Mouse (Mus musculus) liver, embryonic 15.5 days (tissue): ENCODE results near the gene Kank3. TPM values are rescaled to one million over a fixed set of nuclear protein-coding genes. Genes with fewer than 3 reads are reported as not detected.

Experiments
- ATAC-seq: fragments of 200-750 bp; cut with Nextera tagmentation; 2 replicates; pipeline ENCODE4 v1.8.0; 2017; ENCODE audit warnings: moderate number of reproducible peaks, mild to moderate bottlenecking, moderate library complexity; ENCODE audit not compliant: insufficient read depth
- H3K27ac ChIP-seq: fragments of 300-500 bp; sonication (generic); replicated peaks from 2 replicates; pipeline ENCODE4 v1.5.1; 2015; ENCODE audit warnings: mild to moderate bottlenecking, inconsistent platforms
- H3K27me3 ChIP-seq: fragments of 300-500 bp; sonication (generic); 2 replicates; pipeline ENCODE4 v1.6.1; 2015; ENCODE audit warnings: mild to moderate bottlenecking, inconsistent platforms
- H3K36me3 ChIP-seq: fragments of 300-500 bp; sonication (generic); replicated peaks from 2 replicates; pipeline ENCODE4 v1.6.1; 2015; ENCODE audit warnings: moderate library complexity, mild to moderate bottlenecking, inconsistent platforms
- H3K4me1 ChIP-seq: fragments of 300-500 bp; sonication (generic); replicated peaks from 2 replicates; pipeline ENCODE4 v1.6.1; 2015; ENCODE audit warnings: inconsistent platforms
- H3K4me2 ChIP-seq: fragments of 300-500 bp; sonication (generic); 2 replicates; pipeline ENCODE4 v1.6.1; 2015; ENCODE audit warnings: moderate library complexity, mild to moderate bottlenecking, inconsistent platforms
- H3K4me3 ChIP-seq: fragments of 300-500 bp; sonication (generic); replicated peaks from 2 replicates; pipeline ENCODE4 v1.5.1; 2015; ENCODE audit warnings: mild to moderate bottlenecking, inconsistent platforms
- H3K9ac ChIP-seq: fragments of 300-500 bp; sonication (generic); 2 replicates; pipeline ENCODE4 v1.6.1; 2015; ENCODE audit warnings: moderate library complexity, mild to moderate bottlenecking, inconsistent platforms
- H3K9me3 ChIP-seq: fragments of 300-500 bp; sonication (generic); replicated peaks from 2 replicates; pipeline ENCODE4 v1.6.1; 2016; ENCODE audit warnings: inconsistent platforms
- WGBS: fragments of 180-500 bp; shearing (Covaris S2); methylation state at CpG from one replicate; pipeline ENCODE4 v1.1.7; 2015; ENCODE audit warnings: mixed read lengths; ENCODE audit not compliant: insufficient replicate concordance; 5-methylcytosine and 5-hydroxymethylcytosine counted together
- polyA plus RNA-seq: library from polyadenylated mRNA; unstranded; fragments of >200 nt; fragmentation: Nextera tagmentation; extraction: Ambion mirVana; gene quantifications from 2 replicates; pipeline ENCODE4 v1.2.1, GENCODE M21; 2015

Gene Kank3
- polyA plus RNA-seq, 1 experiment from 2014 or later, result 10.4 TPM

DNA sequence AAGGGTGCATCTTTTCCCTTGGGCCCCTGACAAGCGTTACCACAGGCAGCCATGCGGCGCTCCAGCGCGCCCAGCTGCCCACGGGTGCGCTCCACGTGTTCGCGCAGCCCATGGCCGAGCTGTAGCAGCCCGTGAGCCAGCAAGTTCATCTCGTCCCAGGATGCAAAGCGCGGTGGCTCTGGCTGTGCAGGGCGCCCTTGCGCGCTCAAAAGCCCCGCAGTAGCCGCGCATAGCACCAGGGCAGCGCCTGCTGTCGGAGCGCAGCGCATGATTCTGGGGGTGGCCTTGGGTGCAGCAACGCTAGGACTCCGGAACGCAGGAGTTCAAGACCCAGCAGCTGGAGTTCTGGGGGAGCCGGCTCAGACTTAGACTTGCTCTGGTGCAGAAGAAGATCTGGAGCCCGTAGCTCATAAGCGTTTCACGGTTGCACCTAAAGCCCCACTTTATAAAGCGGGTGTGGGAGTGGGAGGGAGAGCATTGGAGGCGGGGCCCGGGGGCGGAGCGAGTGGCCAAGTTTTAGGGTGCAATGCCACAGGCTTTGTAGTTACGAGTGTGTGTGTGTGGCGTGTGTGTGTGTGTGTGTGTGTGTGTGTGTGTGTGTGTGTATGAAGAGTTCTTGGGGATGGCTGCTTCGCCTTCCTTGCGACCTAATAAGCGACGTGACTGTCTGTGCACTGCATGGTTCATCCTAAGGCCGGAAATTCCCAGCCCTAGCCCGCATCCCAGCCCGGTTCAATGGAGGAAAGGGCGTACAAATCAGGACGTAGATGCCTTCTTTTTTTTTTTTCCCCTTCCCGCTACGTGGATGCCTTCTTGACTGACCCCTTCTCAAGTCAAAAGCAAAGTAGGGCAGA lies 29.0 kb upstream of the Kank3 start, which contains the start of gene Angptl4:
TSS of gene Angptl4 (minus strand) at position 707 of the 854 bp plus-strand sequence.
- ATAC-seq, result peak; percentile 77

DNA sequence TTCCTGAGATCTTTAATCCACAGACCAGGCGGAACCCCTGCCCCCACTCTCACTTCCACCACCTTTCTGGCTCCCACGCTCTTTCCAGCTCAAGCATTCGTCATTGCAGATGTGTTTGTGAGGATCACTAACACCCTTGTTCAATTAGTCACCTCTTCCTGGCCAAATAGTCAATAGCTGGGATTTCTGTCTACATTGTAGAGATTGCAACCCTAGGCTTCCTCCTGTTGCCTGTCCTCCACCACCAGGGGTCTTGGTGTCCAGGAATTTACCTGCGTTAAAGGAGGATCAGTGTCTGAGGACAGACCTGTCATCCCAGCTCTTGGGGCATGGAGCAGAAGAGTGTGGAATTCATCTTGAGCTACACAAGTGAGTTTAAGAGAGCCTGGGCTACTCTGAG lies 28.3 kb upstream of the Kank3 start:
- no peak for ATAC-seq
- Histone ChIP-seq H3K4me2 (peak overlapping the region; percentile 91), H3K4me3 (peak overlapping the region; percentile 63), H3K27ac (0 out of 2 replicates have a peak overlapping the region, but pooled peaks have one; percentile 77), H3K4me1 (peaks cover 52% of the 10 kb centered on the region), H3K36me3 (peaks cover 16% of the 10 kb centered on the region), H3K27me3 (peaks cover 12% of the 10 kb centered on the region), H3K9me3 (no peaks in the 10 kb centered on the region), H3K9ac (0 out of 2 replicates have a peak overlapping the region, but pooled peaks have one; percentile 58)
- WGBS, result 41% methylated on average over 4 of the region's 4 CpGs

More for the DNA sequence above, 29.0 kb upstream of the Kank3 start, which contains the start of gene Angptl4:
- peaks cover 12% of the 10 kb centered on the region for H3K27me3 ChIP-seq
- H3K27ac ChIP-seq, result peak within 1 kb of the TSS; percentile 77
- peaks cover 52% of the 10 kb centered on the region for H3K4me1 ChIP-seq
- under 1% methylated on average over 50 of the region's 50 CpGs for WGBS
- H3K4me2 ChIP-seq, result peak within 1 kb of the TSS; percentile 91
- peaks cover 21% of the 10 kb centered on the region for H3K36me3 ChIP-seq
- H3K9ac ChIP-seq, result peak within 1 kb of the TSS; percentile 58
- no peaks in the 10 kb centered on the region for H3K9me3 ChIP-seq
- peak within 1 kb of the TSS; percentile 63 for H3K4me3 ChIP-seq

DNA sequence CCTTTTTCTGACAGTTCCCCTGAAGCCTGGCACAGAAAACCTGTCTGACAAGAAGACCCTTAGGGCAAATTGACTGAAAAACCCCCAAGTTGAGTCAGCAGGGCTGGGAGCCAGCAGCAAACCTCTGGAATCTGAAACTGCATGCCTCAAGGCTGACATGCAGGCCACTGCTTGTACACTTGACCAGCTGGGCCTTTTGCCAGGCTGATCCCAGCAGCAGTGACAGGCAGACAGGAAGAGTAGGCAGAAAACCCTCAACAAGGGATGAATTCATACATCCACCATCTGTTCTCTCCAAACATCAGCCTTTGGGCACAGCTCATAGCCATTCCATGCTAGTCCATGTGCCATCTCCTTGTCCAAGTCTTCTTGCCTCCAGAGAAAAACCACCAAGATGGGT lies 26.9 kb upstream of the Kank3 start:
- peaks cover 4% of the 10 kb centered on the region; the same call in 1 of the 2 replicates for H3K36me3 ChIP-seq
- peaks cover 46% of the 10 kb centered on the region for H3K4me1 ChIP-seq
- no peak overlapping the region for H3K4me3 ChIP-seq
- H3K9ac ChIP-seq, result no peak overlapping the region
- H3K4me2 ChIP-seq, result no peak overlapping the region
- ATAC-seq, result no peak
- no peak overlapping the region for H3K27ac ChIP-seq
- peaks cover 12% of the 10 kb centered on the region for H3K27me3 ChIP-seq
- H3K9me3 ChIP-seq, result no peaks in the 10 kb centered on the region

DNA sequence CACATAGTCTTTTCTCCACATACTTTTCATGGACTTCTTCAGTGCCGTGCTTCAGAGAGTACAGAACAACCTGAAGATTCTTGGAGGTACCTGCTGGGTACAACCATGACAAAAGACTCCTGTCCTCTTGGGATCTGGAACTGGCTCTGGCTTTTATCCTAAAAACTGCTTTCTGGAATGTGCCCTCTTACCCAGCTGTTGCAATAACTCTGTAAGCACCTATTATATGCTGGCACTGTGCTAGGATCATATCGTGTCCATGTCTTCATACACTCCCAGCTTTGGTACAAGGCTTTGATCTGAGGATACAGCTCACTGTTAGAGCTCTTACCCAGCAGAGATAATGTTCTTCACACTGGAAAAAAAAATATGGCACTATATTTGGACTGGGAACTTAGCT lies 25.4 kb upstream of the Kank3 start:
- no peak overlapping the region for H3K9ac ChIP-seq
- H3K4me2 ChIP-seq, result no peak overlapping the region
- peaks cover 12% of the 10 kb centered on the region for H3K27me3 ChIP-seq
- H3K4me3 ChIP-seq, result no peak overlapping the region
- H3K27ac ChIP-seq, result no peak overlapping the region
- H3K4me1 ChIP-seq, result peaks cover 33% of the 10 kb centered on the region
- H3K9me3 ChIP-seq, result no peaks in the 10 kb centered on the region
- no peaks in the 10 kb centered on the region for H3K36me3 ChIP-seq
- ATAC-seq, result no peak
- 58% methylated on average over 2 of the region's 2 CpGs for WGBS

DNA sequence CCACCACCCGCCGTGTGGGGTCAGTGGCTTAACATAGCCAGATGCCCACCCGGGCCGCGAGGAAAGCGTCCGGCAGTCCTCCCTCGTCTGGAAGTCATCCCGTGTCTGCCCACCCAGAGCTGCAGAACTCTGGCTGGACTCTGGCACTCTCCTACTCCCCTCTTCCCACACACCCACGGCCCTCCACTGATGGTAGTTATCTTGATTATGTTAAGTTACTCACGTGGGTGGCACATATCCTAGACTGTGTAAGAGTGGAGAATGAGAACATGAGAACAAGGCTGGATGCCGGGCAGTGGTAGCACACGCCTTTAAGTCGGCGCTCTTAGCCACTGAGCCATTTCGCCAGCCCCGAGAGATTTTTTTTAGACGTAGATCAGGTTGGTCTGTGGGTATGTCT lies 23.9 kb upstream of the Kank3 start:
- no peak for ATAC-seq

DNA sequence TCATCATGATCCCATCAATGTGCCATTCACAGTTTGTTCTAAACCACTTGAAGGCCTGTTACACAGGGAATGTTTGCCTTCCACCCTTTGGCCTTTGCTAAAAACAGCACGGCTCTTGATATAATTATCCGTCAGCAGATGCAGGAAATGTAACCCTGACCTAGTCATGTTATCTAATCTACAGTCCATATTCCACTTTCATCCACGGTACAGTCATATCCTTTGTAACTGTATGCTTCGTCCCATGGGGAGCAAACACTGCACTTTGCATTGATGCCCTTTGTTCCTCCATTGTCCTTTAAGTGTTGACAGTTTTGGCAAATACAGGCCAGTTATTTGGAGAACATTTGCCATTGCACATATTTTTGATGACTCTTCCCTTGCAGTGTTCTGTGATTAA lies 21.6 kb upstream of the Kank3 start:
- no peak overlapping the region for H3K9ac ChIP-seq
- WGBS, result 18% methylated on average over 4 of the region's 4 CpGs

More for the DNA sequence above, 23.9 kb upstream of the Kank3 start:
- no peaks in the 10 kb centered on the region for H3K36me3 ChIP-seq
- peaks cover 19% of the 10 kb centered on the region for H3K4me1 ChIP-seq
- H3K27ac ChIP-seq, result no peak overlapping the region
- H3K4me2 ChIP-seq, result no peak overlapping the region
- 76% methylated on average over 18 of the region's 18 CpGs for WGBS
- H3K27me3 ChIP-seq, result peaks cover 12% of the 10 kb centered on the region
- H3K9me3 ChIP-seq, result no peaks in the 10 kb centered on the region
- H3K4me3 ChIP-seq, result no peak overlapping the region
- H3K9ac ChIP-seq, result no peak overlapping the region

DNA sequence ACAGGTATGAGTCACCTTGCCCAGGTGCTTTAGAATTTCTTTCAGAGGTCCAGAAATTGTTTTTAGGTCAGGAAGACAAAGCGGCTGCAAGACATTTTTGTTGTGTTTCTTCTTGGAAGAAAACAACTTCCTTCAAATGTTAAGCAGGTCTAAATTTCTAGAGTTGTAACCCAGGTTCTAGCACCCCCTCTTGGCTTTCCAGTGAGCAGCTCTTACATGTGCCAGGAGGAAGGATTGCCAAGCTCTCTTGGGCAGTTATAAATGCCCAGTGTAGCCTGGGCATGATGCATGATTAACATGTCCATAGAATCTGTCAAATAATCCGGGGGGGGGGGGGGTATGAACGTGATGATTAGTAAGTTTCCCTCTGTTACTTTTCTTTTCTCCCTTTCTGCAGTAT lies 12.0 kb upstream of the Kank3 start:
- H3K9ac ChIP-seq, result no peak overlapping the region
- no peaks in the 10 kb centered on the region; the same call in 1 of the 2 replicates for H3K4me1 ChIP-seq
- no peak for ATAC-seq
- no peaks in the 10 kb centered on the region; the same call in 1 of the 2 replicates for H3K27me3 ChIP-seq
- no peak overlapping the region for H3K4me3 ChIP-seq
- 49% methylated on average over 3 of the region's 3 CpGs for WGBS
- no peak overlapping the region for H3K27ac ChIP-seq
- no peak overlapping the region for H3K4me2 ChIP-seq
- no peaks in the 10 kb centered on the region for H3K36me3 ChIP-seq
- H3K9me3 ChIP-seq, result no peaks in the 10 kb centered on the region

More for the DNA sequence above, 21.6 kb upstream of the Kank3 start:
- 0 out of 2 replicates have a peak, but pooled peaks cover 2% of the 10 kb centered on the region for H3K4me1 ChIP-seq
- H3K4me2 ChIP-seq, result no peak overlapping the region
- H3K36me3 ChIP-seq, result no peaks in the 10 kb centered on the region
- no peak overlapping the region for H3K4me3 ChIP-seq
- H3K9me3 ChIP-seq, result no peaks in the 10 kb centered on the region
- H3K27me3 ChIP-seq, result peaks cover 6% of the 10 kb centered on the region
- H3K27ac ChIP-seq, result no peak overlapping the region
- ATAC-seq, result peak; percentile 60

DNA sequence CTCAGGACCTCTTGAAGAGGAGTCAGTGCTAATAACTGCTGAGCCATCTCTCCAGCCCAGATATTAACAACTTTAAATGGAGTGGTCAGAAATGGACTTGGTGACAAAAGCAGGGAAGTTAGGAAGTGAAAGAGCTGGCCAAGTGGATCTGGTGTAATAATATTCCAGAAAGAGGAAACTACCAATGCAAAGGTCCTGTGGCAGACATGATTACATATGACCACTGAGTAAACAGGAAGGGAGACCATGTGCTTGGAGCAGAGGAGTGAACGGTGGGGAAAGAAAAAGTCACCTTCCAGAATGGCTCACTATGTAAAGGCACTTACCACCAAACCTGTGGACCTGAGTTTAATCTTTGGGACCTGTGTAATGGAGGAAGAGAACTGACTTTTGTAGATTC lies 11.0 kb upstream of the Kank3 start:
- peaks cover 2% of the 10 kb centered on the region for H3K4me1 ChIP-seq
- no peak overlapping the region for H3K4me3 ChIP-seq
- no peak overlapping the region for H3K27ac ChIP-seq
- H3K9me3 ChIP-seq, result no peaks in the 10 kb centered on the region
- no peaks in the 10 kb centered on the region; the same call in 1 of the 2 replicates for H3K27me3 ChIP-seq
- WGBS, result 21% methylated on average over 1 of the region's 1 CpGs
- ATAC-seq, result no peak
- no peak overlapping the region for H3K9ac ChIP-seq
- H3K4me2 ChIP-seq, result no peak overlapping the region
- H3K36me3 ChIP-seq, result no peaks in the 10 kb centered on the region

DNA sequence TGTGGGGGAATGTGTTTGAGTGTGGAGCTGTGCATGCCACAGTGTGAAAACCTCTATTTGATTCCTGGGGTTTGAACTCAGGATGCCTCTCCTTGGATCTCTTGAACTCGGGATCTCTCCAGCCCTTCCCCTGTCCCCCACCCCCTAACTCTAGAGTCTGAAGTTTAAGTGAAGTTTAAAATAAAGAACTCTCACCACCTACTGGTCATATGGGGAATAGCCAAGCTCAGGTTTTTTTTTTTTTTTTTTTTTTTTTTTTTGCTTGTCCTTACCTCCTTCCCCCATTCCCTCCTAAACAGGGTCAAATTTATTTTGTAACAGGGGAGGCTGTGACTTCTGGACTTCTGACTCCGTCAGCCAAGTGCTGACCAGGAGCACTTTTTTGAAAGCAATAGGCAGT lies 8.1 kb upstream of the Kank3 start:
- H3K4me2 ChIP-seq, result no peak overlapping the region
- ATAC-seq, result no peak
- WGBS, result 1% methylated on average over 2 of the region's 2 CpGs
- no peak overlapping the region for H3K4me3 ChIP-seq
- no peak overlapping the region for H3K27ac ChIP-seq
- H3K9ac ChIP-seq, result no peak overlapping the region
- no peaks in the 10 kb centered on the region for H3K36me3 ChIP-seq
- H3K27me3 ChIP-seq, result no peaks in the 10 kb centered on the region
- H3K9me3 ChIP-seq, result no peaks in the 10 kb centered on the region
- peaks cover 7% of the 10 kb centered on the region for H3K4me1 ChIP-seq

DNA sequence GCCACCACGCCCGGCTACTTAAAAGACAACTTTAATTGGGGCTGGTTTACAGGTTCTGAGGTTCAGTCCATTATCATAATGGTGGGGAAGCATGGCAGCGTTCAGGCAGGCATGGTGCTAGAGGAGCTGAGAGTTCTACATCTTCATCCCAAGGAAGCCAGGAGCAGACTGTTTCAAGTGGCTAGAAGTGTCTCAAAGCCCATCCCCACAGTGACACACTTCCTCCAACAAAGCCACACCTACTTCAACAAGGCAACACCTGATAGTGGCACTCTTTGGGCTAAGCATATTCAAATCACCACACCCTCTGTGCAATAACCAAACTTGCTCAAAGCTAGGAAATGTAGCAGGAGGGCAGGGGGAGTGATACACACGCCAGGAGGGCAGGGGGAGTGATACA lies 6.1 kb upstream of the Kank3 start:
- Histone ChIP-seq H3K4me1 (peaks cover 7% of the 10 kb centered on the region), H3K9ac (no peak overlapping the region), H3K36me3 (no peaks in the 10 kb centered on the region), H3K9me3 (no peaks in the 10 kb centered on the region), H3K4me3 (no peak overlapping the region), H3K27me3 (no peaks in the 10 kb centered on the region), H3K27ac (no peak overlapping the region), H3K4me2 (no peak overlapping the region)
- WGBS, result 59% methylated on average over 4 of the region's 4 CpGs
- ATAC-seq, result no peak

DNA sequence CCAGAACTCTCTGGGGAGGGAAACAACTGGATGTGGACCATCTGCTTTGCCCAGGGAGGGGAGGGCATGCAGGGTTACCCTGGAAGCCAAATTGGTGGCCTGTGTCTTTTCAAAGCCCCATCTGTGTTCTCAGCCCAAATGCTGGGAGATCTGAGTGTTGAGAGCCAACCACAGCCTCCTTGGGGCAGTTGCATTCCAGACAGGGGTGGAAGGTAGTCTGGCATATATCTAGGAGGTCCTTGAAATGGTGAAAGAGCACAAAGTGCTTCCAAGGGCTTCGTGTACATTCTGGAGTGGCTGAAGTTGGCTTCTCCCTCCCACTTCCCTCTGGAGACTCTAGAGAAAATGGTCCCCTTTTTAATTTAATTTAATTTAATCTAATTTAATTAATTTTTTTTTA lies 5.6 kb upstream of the Kank3 start:
- 46% methylated on average over 1 of the region's 1 CpGs for WGBS
- no peak overlapping the region for H3K9ac ChIP-seq
- no peak for ATAC-seq
- H3K4me3 ChIP-seq, result no peak overlapping the region
- H3K4me2 ChIP-seq, result no peak overlapping the region
- H3K27me3 ChIP-seq, result no peaks in the 10 kb centered on the region
- H3K27ac ChIP-seq, result no peak overlapping the region
- no peaks in the 10 kb centered on the region for H3K9me3 ChIP-seq
- H3K36me3 ChIP-seq, result no peaks in the 10 kb centered on the region
- H3K4me1 ChIP-seq, result peaks cover 7% of the 10 kb centered on the region
